Mouse (Mus musculus) ovary, postnatal 36 days (tissue): Measurements from ENCODE around the gene Mgat4a.
"Not testable (repeated sequence)": the region's sequence is repeated elsewhere in the genome, so short reads cannot be mapped to it uniquely, and the experiment has no call there.

ENCODE experiments used
- DNase-seq: peaks from one replicate; pipeline ENCODE4 v3.0.0; 2022; ENCODE audit warnings: low spot score, mixed read lengths

Gene Mgat4a

GRCm38 (mm10) chr1:37531654-37532532 is 8.9 kb downstream of the Mgat4a start:
- DNase-seq = no peak

GRCm38 (mm10) chr1:37530061-37530460 is 10.8 kb downstream of the Mgat4a start:
- DNase-seq = no peak

- DNase-seq = no peak
These were observed 14.6 kb downstream of the Mgat4a start for GRCm38 (mm10) chr1:37526257-37526656.

GRCm38 (mm10) chr1:37524669-37525068 is 16.1 kb downstream of the Mgat4a start:
- DNase-seq = no peak

GRCm38 (mm10) chr1:37524122-37524521 is 16.7 kb downstream of the Mgat4a start:
- DNase-seq = not testable (repeated sequence)

GRCm38 (mm10) chr1:37523548-37523947 is 17.3 kb downstream of the Mgat4a start:
- not testable (repeated sequence) for DNase-seq

GRCm38 (mm10) chr1:37522101-37522500 is 18.7 kb downstream of the Mgat4a start:
- no peak for DNase-seq

- no peak for DNase-seq
These were observed 22.0 kb downstream of the Mgat4a start for GRCm38 (mm10) chr1:37518791-37519190.

- no peak for DNase-seq
These were observed 22.6 kb downstream of the Mgat4a start for GRCm38 (mm10) chr1:37518124-37518720.

GRCm38 (mm10) chr1:37512961-37513431 is 27.8 kb downstream of the Mgat4a start:
- no peak for DNase-seq

GRCm38 (mm10) chr1:37512109-37512640 is 28.6 kb downstream of the Mgat4a start:
- no peak for DNase-seq

- no peak for DNase-seq
These were observed 30.6 kb downstream of the Mgat4a start for GRCm38 (mm10) chr1:37510193-37510592.

- DNase-seq = no peak
These were observed 31.4 kb downstream of the Mgat4a start for GRCm38 (mm10) chr1:37509437-37509836.

- DNase-seq = no peak
These were observed 35.5 kb downstream of the Mgat4a start for GRCm38 (mm10) chr1:37505348-37505730.

GRCm38 (mm10) chr1:37504716-37505347 is 36.0 kb downstream of the Mgat4a start:
- no peak for DNase-seq

- no peak for DNase-seq
These were observed 37.2 kb downstream of the Mgat4a start for GRCm38 (mm10) chr1:37503656-37504055.

GRCm38 (mm10) chr1:37502354-37502753 is 38.5 kb downstream of the Mgat4a start:
- no peak for DNase-seq

- DNase-seq = no peak
These were observed 40.1 kb downstream of the Mgat4a start for GRCm38 (mm10) chr1:37500723-37501122.

- DNase-seq = not testable (repeated sequence)
These were observed 41.4 kb downstream of the Mgat4a start for GRCm38 (mm10) chr1:37499395-37499794.

- no peak for DNase-seq
These were observed 41.9 kb downstream of the Mgat4a start for GRCm38 (mm10) chr1:37498911-37499310.

GRCm38 (mm10) chr1:37496591-37497280 is 44.1 kb downstream of the Mgat4a start:
- DNase-seq = no peak
